In the genomic region with DNA sequence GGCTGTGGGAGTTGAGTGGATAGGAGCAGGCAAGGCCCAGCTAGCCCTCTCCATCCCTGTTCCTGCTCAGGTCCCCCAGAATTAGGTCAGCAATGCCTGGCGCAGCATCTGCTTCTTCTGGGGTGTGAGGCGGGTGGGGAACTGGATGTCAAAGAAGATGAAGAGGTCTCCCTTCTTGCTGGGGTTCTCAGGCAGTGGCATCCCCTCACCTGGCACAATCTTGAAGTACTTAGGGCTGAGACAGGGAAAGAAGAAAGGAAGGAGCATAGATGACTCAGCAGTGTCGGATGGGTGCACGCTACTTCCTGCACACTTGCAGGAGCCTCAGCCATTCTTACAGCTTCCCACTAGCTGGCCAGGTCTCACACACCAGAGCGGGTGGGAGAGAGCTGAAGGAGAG, we compare ENCODE assay signal across 15 mouse cellular contexts. TPM values are rescaled to one million over a fixed set of nuclear protein-coding genes. Genes with fewer than 3 reads are reported as not detected.
DNase-seq lines count a peak whose midpoint lies in the region; ATAC-seq and TF ChIP-seq lines count a peak whose summit lies in the region.
"Had no signal": no experiment of that assay in that cellular context is flagged by ENCODE, and none has a peak within 500 bp of the region (broad histone marks: within the 10 kb centered on the region; RNA-seq: fewer than 3 reads in every experiment).

No protein-coding gene starts in this region.

- H3K27me3 ChIP-seq in heart, adult 2 months (ENCODE audit: control insufficient read depth, insufficient read depth, low read length), result no peaks in the 10 kb centered on the region
- H3K27me3 ChIP-seq in MEL (ENCODE audit: control insufficient read depth in 1 of 2, insufficient read depth in 2 of 2, low read length in 2 of 2), result no peaks in the 10 kb centered on the region
- peaks cover 7% of the 10 kb centered on the region for H3K27me3 ChIP-seq in liver, embryonic 15.5 days
- H3K27me3 ChIP-seq: forebrain, embryonic 12.5 days had no signal

- no peaks in the 10 kb centered on the region for H3K9me3 ChIP-seq in MEL (replicated peaks; ENCODE audit: insufficient read depth, low read length)
- H3K9me3 ChIP-seq in liver, embryonic 15.5 days (replicated peaks), result no peaks in the 10 kb centered on the region
- H3K9me3 ChIP-seq: forebrain, embryonic 12.5 days had no signal

- no peaks in the 10 kb centered on the region for H3K36me3 ChIP-seq in heart, adult 2 months (ENCODE audit: control insufficient read depth, insufficient read depth, low read length)
- no peaks in the 10 kb centered on the region; a peak in 1 of 4 replicates for H3K36me3 ChIP-seq in MEL (ENCODE audit: control insufficient read depth in 1 of 2, insufficient read depth in 2 of 2, low read length in 2 of 2)
- H3K36me3 ChIP-seq in liver, embryonic 15.5 days (replicated peaks), result peaks cover 27% of the 10 kb centered on the region

- H3K4me1 ChIP-seq in heart, adult 2 months (ENCODE audit: control insufficient read depth, insufficient read depth, low read length), result peaks cover 2% of the 10 kb centered on the region; the same call in 1 of the 2 replicates
- peaks cover 0 to 7% of the 10 kb centered on the region in 2 experiments; a peak in 1 of 4 replicates for H3K4me1 ChIP-seq in MEL (ENCODE audit: control insufficient read depth in 1 of 2, insufficient read depth in 2 of 2, low read length in 2 of 2)
- H3K4me1 ChIP-seq in liver, embryonic 15.5 days (replicated peaks), result peaks cover 73% of the 10 kb centered on the region
- H3K4me1 ChIP-seq: forebrain, embryonic 12.5 days had no signal

- ATAC-seq in liver, embryonic 15.5 days (ENCODE audit: insufficient read depth), result peak; percentile 5

- intact Hi-C loops in heart, adult 2 months (cut with DNase I), result no loop called here
- intact Hi-C loops in heart, postnatal 14 days (cut with DNase I), result no loop called here

- H3K4me3 ChIP-seq in heart, adult 2 months, result no peak overlapping the region
- no peak overlapping the region for H3K4me3 ChIP-seq in MEL (ENCODE audit: control insufficient read depth in 1 of 2, insufficient read depth in 1 of 2, low read depth in 2 of 2, low read length in 2 of 2)
- H3K4me3 ChIP-seq in liver, embryonic 15.5 days (replicated peaks), result no peak overlapping the region
- H3K4me3 ChIP-seq: forebrain, embryonic 12.5 days; left cerebral cortex, adult 2 months had no signal

- TF ChIP-seq EP300 in heart, adult 2 months (IDR thresholded peaks at IDR 0.05; ENCODE audit: insufficient read depth, low read depth, low read length), result no peak
- no peak for TF ChIP-seq EP300 in MEL (IDR thresholded peaks at IDR 0.05; ENCODE audit: low read depth in 1 of 2, low read length in 2 of 2)

- no peak overlapping the region for H3K9ac ChIP-seq in heart, adult 2 months (ENCODE audit: low read depth, low read length)
- no peak overlapping the region for H3K9ac ChIP-seq in MEL (ENCODE audit: control insufficient read depth, low read depth, low read length, poor library complexity, severe bottlenecking)
- H3K9ac ChIP-seq in liver, embryonic 15.5 days, result 0 out of 2 replicates have a peak overlapping the region, but pooled peaks have one; percentile 8
- H3K9ac ChIP-seq: forebrain, embryonic 12.5 days had no signal

- no peaks in the 10 kb centered on the region for H3K79me2 ChIP-seq in heart, adult 2 months (replicated peaks; ENCODE audit: control insufficient read depth, insufficient read depth, low read length)
- H3K79me2 ChIP-seq in MEL (ENCODE audit: control insufficient read depth, insufficient read depth, low read length, poor library complexity), result no peaks in the 10 kb centered on the region

- H3K27ac ChIP-seq in heart, adult 2 months, result no peak overlapping the region
- H3K27ac ChIP-seq in MEL (ENCODE audit: control insufficient read depth, low read depth, low read length), result no peak overlapping the region
- H3K27ac ChIP-seq in liver, embryonic 15.5 days (replicated peaks), result peak overlapping the region; percentile 85
- H3K27ac ChIP-seq: forebrain, embryonic 12.5 days; left cerebral cortex, adult 2 months had no signal

- no peak for TF ChIP-seq RAD21 in MEL (IDR thresholded peaks at IDR 0.05; ENCODE audit: low read depth, low read length)

- DNase-seq in heart, adult 2 months, result no peak
- DNase-seq in heart, postnatal 14 days, result no peak
- peak; percentile 32 for DNase-seq in MEL (ENCODE audit: low read depth, low spot score)
- peak; percentile 73 for DNase-seq in thymus, postnatal 0 days (ENCODE audit: low spot score)
- DNase-seq in left cerebral cortex, adult 8-10 months (ENCODE audit: low spot score in 2 of 2), result no peak
- DNase-seq in adrenal gland, postnatal 10 days, result no peak
- no peak for DNase-seq in cerebellum, postnatal 25 days
- DNase-seq: kidney, postnatal 10 days; lung, postnatal 10 days; right cerebral cortex, adult 18-20 months had no signal

- TF ChIP-seq CTCF in heart, adult 2 months (IDR thresholded peaks at IDR 0.05), result no peak
- TF ChIP-seq CTCF in MEL (IDR thresholded peaks at IDR 0.05 in 2 of 3, conservative IDR thresholded peaks at IDR 0.05 in 1 of 3; ENCODE audit: control insufficient read depth in 1 of 3, insufficient read depth in 1 of 3, low read depth in 2 of 3, low read length in 3 of 3, poor library complexity in 1 of 3, severe bottlenecking in 1 of 3), result no peak

- TF ChIP-seq POLR2A in heart, adult 2 months (IDR thresholded peaks at IDR 0.05; ENCODE audit: insufficient read depth, low read depth, low read length), result 0 out of 2 replicates have a peak, but pooled peaks have one; percentile 11
- no peak; a peak in 2 of 4 replicates for TF ChIP-seq POLR2A in MEL (IDR thresholded peaks at IDR 0.05; ENCODE audit: control insufficient read depth in 1 of 2, insufficient read depth in 1 of 2, low read depth in 1 of 2, low read length in 2 of 2, poor library complexity in 1 of 2)

- no peak overlapping the region for H3K4me2 ChIP-seq in liver, embryonic 15.5 days
- H3K4me2 ChIP-seq: forebrain, embryonic 12.5 days had no signal

- 59% methylated on average over 5 of the region's 5 CpGs for WGBS in heart, adult 2 months
- 23% methylated on average over 5 of the region's 5 CpGs for WGBS in liver, embryonic 15.5 days (ENCODE audit: insufficient replicate concordance)

TF ChIP-seq in MEL, 35 proteins besides CTCF, POLR2A, EP300 and RAD21:
- no peak for TF ChIP-seq MAFK (IDR thresholded peaks at IDR 0.05; ENCODE audit: borderline replicate concordance, low read depth, low read length)
- no peak for TF ChIP-seq ELF1 (IDR thresholded peaks at IDR 0.05; ENCODE audit: low read depth, low read length)
- TF ChIP-seq MAZ (IDR thresholded peaks at IDR 0.05; ENCODE audit: low read depth, low read length), result no peak
- no peak for TF ChIP-seq KAT2A (conservative IDR thresholded peaks at IDR 0.05; ENCODE audit: low read depth, low read length)
- no peak for TF ChIP-seq NELFE (IDR thresholded peaks at IDR 0.05; ENCODE audit: low read depth, low read length)
- TF ChIP-seq SMC3 (IDR thresholded peaks at IDR 0.05; ENCODE audit: low read depth, low read length), result no peak

RNA-seq across cellular contexts. Expression of a gene that starts 9.9 kb away (rescaled TPM):
- 100 to 1,000 TPM; 245 to 496 TPM for total RNA-seq in heart, adult 2 months (2021)
- 109 and 193 TPM in 2 replicates for polyA plus RNA-seq in heart, adult 2 months (2012; rRNA removed)
- 100 to 1,000 TPM; 781 to 850 TPM for total RNA-seq in heart, postnatal 14 days (2021)
- total RNA-seq in MEL (2012; rRNA removed), result 139 and 156 TPM in 2 replicates
- polyA plus RNA-seq in MEL (2012; ENCODE audit: insufficient read depth in 1 of 2, insufficient read length in 2 of 2, low read depth in 1 of 2, low replicate concordance in 2 of 2, missing spikeins in 1 of 2), result 100 to 1,000 TPM in 1 of 2 experiments, not detected in 1; 724 TPM
- 734 and 787 TPM in 2 replicates for polyA plus RNA-seq in liver, embryonic 15.5 days (2015; fragmentation: Nextera tagmentation; extraction: Ambion mirVana)
- polyA plus RNA-seq in thymus, postnatal 0 days (2015; fragmentation: Nextera tagmentation; extraction: Ambion mirVana), result 803 and 920 TPM in 2 replicates
- 100 to 1,000 TPM in 1 of 4 experiments, 10 to 100 TPM in 3; 63.3 to 124 (median 79.8) TPM for total RNA-seq in left cerebral cortex, adult 8-10 months (2022)
- 100 to 1,000 TPM; 482 to 541 TPM for total RNA-seq in adrenal gland, postnatal 10 days (2021)

RNA-seq across cellular contexts. Expression of a gene that starts 11.7 kb away (rescaled TPM):
- not detected for total RNA-seq in heart, adult 2 months (2021)
- polyA plus RNA-seq in heart, adult 2 months (2012; rRNA removed), result 0.32 and 1.2 TPM in 2 replicates
- not detected for total RNA-seq in heart, postnatal 14 days (2021)
- total RNA-seq in MEL (2012; rRNA removed), result 2.0 and 2.2 TPM in 2 replicates
- 1 to 10 TPM in 1 of 2 experiments, not detected in 1; 3.6 TPM for polyA plus RNA-seq in MEL (2012; ENCODE audit: insufficient read depth in 1 of 2, insufficient read length in 2 of 2, low read depth in 1 of 2, low replicate concordance in 2 of 2, missing spikeins in 1 of 2)
- 2.9 and 3.8 TPM in 2 replicates for polyA plus RNA-seq in liver, embryonic 15.5 days (2015; fragmentation: Nextera tagmentation; extraction: Ambion mirVana)
- polyA plus RNA-seq in thymus, postnatal 0 days (2015; fragmentation: Nextera tagmentation; extraction: Ambion mirVana), result 1.7 TPM in 2 replicates
- 1 to 10 TPM in 1 of 4 experiments, under 1 TPM in 3; 0.48 to 1.1 (median 0.79) TPM for total RNA-seq in left cerebral cortex, adult 8-10 months (2022)
- under 1 TPM in 1 of 2 experiments, not detected in 1; 0.30 TPM for total RNA-seq in adrenal gland, postnatal 10 days (2021)

RNA-seq across cellular contexts. Expression of a gene that starts 30.3 kb away (rescaled TPM):
- total RNA-seq in heart, adult 2 months (2021), result 10 to 100 TPM; 33.7 to 39.4 TPM
- polyA plus RNA-seq in heart, adult 2 months (2012; rRNA removed), result 39.0 and 39.1 TPM in 2 replicates
- total RNA-seq in heart, postnatal 14 days (2021), result 10 to 100 TPM; 50.0 to 74.5 TPM
- 0.10 TPM in 1 of 2 replicates, not detected in the other for total RNA-seq in MEL (2012; rRNA removed)
- not detected for polyA plus RNA-seq in MEL (2012; ENCODE audit: insufficient read depth in 1 of 2, insufficient read length in 2 of 2, low read depth in 1 of 2, low replicate concordance in 2 of 2, missing spikeins in 1 of 2)
- polyA plus RNA-seq in liver, embryonic 15.5 days (2015; fragmentation: Nextera tagmentation; extraction: Ambion mirVana), result 0.06 TPM in 1 of 2 replicates, not detected in the other
- 0.12 and 0.14 TPM in 2 replicates for polyA plus RNA-seq in thymus, postnatal 0 days (2015; fragmentation: Nextera tagmentation; extraction: Ambion mirVana)
- total RNA-seq in left cerebral cortex, adult 8-10 months (2022), result 1 to 10 TPM; 2.8 to 5.7 (median 3.3) TPM
- total RNA-seq in adrenal gland, postnatal 10 days (2021), result 10 to 100 TPM; 34.9 to 45.2 TPM
- polyA plus RNA-seq: forebrain, embryonic 12.5 days; hindbrain, embryonic 11.5 days; neural tube, embryonic 11.5 days had no signal

RNA-seq across cellular contexts. Expression of a gene that starts 33.8 kb away (rescaled TPM):
- total RNA-seq in heart, adult 2 months (2021), result 10 to 100 TPM; 14.1 to 15.4 TPM
- 20.0 and 22.9 TPM in 2 replicates for polyA plus RNA-seq in heart, adult 2 months (2012; rRNA removed)
- total RNA-seq in heart, postnatal 14 days (2021), result 10 to 100 TPM; 13.0 to 13.3 TPM
- 6.1 and 8.1 TPM in 2 replicates for total RNA-seq in MEL (2012; rRNA removed)
- polyA plus RNA-seq in MEL (2012; ENCODE audit: insufficient read depth in 1 of 2, insufficient read length in 2 of 2, low read depth in 1 of 2, low replicate concordance in 2 of 2, missing spikeins in 1 of 2), result 10 to 100 TPM in 1 of 2 experiments, not detected in 1; 13.8 TPM
- 11.5 and 12.3 TPM in 2 replicates for polyA plus RNA-seq in liver, embryonic 15.5 days (2015; fragmentation: Nextera tagmentation; extraction: Ambion mirVana)
- 18.4 and 18.6 TPM in 2 replicates for polyA plus RNA-seq in thymus, postnatal 0 days (2015; fragmentation: Nextera tagmentation; extraction: Ambion mirVana)
- 10 to 100 TPM in 1 of 4 experiments, 1 to 10 TPM in 3; 8.2 to 10.3 (median 9.5) TPM for total RNA-seq in left cerebral cortex, adult 8-10 months (2022)
- total RNA-seq in adrenal gland, postnatal 10 days (2021), result 10 to 100 TPM; 10.7 to 11.6 TPM

Comparison
In these comparisons a context has a peak if more than half of its experiments do, and no peak if none do; other contexts are left out.
1. DNase-seq: peak in MEL (single experiment) and thymus, postnatal 0 days (single experiment); none in heart, adult 2 months (0 of 2), heart, postnatal 14 days (0 of 2), left cerebral cortex, adult 8-10 months (0 of 2), adrenal gland, postnatal 10 days (single experiment) and cerebellum, postnatal 25 days (0 of 2).
2. RNA of a gene that starts 30.3 kb away (total RNA-seq): 50.0 to 74.5 TPM in heart, postnatal 14 days, 34.9 to 45.2 TPM in adrenal gland, postnatal 10 days and 33.7 to 39.4 TPM in heart, adult 2 months; 2.8 to 5.7 TPM in left cerebral cortex, adult 8-10 months and 0.10 TPM in MEL; every median in the first group is over 4 times any median in the second.